Mouse (Mus musculus) olfactory bulb, adult 2 months (tissue): ENCODE data around the gene Cacna1d. TPM values are rescaled to one million over a fixed set of nuclear protein-coding genes. Genes with fewer than 3 reads are reported as not detected.
A peak's percentile ranks its signal among the peaks of the same experiment; 100 is the strongest.

ENCODE experiments used
- H3K27ac ChIP-seq: fragments of 200-500 bp; 2 replicates; pipeline ENCODE4 v1.5.1; 2012; ENCODE audit warnings: low read depth, low read length; ENCODE audit not compliant: insufficient read depth
- H3K4me1 ChIP-seq: fragments of 200-500 bp; 2 replicates; pipeline ENCODE4 v1.6.1; 2012; ENCODE audit warnings: low read length; ENCODE audit not compliant: control insufficient read depth, insufficient read depth
- H3K4me3 ChIP-seq: fragments of 200-500 bp; 2 replicates; pipeline ENCODE4 v1.5.1; 2012; ENCODE audit warnings: mild to moderate bottlenecking, low read depth, low read length, moderate library complexity; ENCODE audit not compliant: insufficient read depth
- CTCF ChIP-seq: fragments of 200-500 bp; IDR thresholded peaks from 2 replicates; pipeline ENCODE4 v1.5.1; 2012; ENCODE audit warnings: low read depth, mild to moderate bottlenecking, low read length, moderate library complexity; ENCODE audit not compliant: insufficient read depth
- POLR2A ChIP-seq: fragments of 200-500 bp; IDR thresholded peaks from 2 replicates; pipeline ENCODE4 v1.6.1; 2012; ENCODE audit warnings: mild to moderate bottlenecking, low read depth, low read length, moderate library complexity; ENCODE audit not compliant: insufficient read depth
- WGBS: fragments of 180-500 bp; shearing (Covaris S2); methylation state at CpG from one replicate; pipeline ENCODE4 v1.1.7; 2018; 5-methylcytosine and 5-hydroxymethylcytosine counted together
- polyA plus RNA-seq: library from polyadenylated mRNA; stranded (reverse); fragments of >200 nt; gene quantifications from 2 replicates; pipeline ENCODE4 v1.2.4, GENCODE M21; 2012; ENCODE audit warnings: low replicate concordance; ENCODE audit not compliant: missing spikeins, insufficient read depth, insufficient read length

The Cacna1d gene
- polyA plus RNA-seq, 1 experiment: 140 TPM

DNA sequence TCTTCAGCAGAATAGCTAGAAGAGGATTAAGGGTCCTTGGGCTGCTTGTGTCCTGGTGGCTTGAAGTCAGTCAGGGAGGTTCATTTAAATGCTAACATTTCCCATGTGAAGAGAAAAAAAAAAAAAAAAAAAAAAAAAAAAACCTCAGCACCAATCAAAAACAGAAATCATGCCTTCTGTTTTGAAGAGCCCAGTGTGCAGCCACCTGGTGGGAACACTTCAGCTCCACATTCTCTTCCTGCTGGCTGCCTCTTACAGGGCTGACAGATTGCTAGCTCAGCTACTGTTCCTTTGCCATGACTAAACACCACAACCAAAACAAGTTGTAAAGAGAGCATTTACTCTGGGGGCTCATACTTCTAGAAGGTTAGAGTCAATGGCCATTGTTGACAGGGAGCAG, 283.1 kb downstream of the Cacna1d start:
- Histone ChIP-seq H3K4me3 (no peak overlapping the region), H3K27ac (no peak overlapping the region), H3K4me1 (peaks cover 16% of the 10 kb centered on the region)
- TF ChIP-seq CTCF (no peak), POLR2A (no peak)

DNA sequence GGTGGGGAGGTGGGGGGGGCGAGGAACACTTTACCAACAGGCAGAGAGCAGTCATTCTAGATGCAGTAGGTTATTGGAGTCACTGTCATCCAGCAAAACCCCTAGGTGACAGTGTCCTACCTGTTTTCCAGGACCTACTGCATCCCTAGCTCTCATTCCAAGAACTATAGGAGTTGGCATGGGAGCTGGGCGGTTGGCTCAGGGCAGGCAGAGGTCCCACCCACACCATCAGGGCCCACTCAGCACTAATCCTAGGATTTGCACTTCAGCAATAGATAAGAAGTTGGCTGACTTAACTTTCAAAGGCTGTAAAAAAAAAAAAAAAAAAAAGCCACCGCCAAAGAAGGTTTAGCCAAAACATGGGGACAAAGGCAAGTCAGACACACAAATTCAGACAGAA, 285.4 kb downstream of the Cacna1d start:
- H3K4me3 ChIP-seq: no peak overlapping the region
- TF ChIP-seq CTCF: no peak
- TF ChIP-seq POLR2A: no peak
- H3K4me1 ChIP-seq: peaks cover 7% of the 10 kb centered on the region; the same call in 1 of the 2 replicates
- no peak overlapping the region for H3K27ac ChIP-seq
- WGBS: 42% methylated on average over 3 of the region's 3 CpGs

DNA sequence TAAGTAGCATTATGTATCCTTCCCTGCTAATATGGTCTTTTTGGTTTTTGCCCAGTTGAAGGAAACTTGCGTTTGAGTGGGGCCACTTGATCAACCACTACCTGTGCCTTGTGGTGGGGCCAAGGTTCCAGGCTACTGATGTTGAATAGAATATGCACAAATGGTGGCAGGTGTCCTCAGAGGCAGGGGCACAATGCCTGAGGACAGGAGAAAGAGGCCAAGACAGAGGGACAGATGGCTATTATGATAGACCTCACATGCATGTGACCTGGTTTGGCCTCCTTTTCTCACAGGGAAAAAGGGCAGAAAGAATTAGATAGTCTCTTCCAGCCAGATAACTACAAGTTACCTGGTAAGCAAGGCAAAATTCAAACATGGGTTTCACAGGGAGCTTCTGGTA, 286.7 kb downstream of the Cacna1d start:
- H3K4me3 ChIP-seq: no peak overlapping the region
- H3K4me1 ChIP-seq: peaks cover 7% of the 10 kb centered on the region; the same call in 1 of the 2 replicates
- no peak overlapping the region for H3K27ac ChIP-seq
- TF ChIP-seq CTCF: no peak
- no peak for TF ChIP-seq POLR2A
- WGBS: 94% methylated on average over 1 of the region's 1 CpGs

DNA sequence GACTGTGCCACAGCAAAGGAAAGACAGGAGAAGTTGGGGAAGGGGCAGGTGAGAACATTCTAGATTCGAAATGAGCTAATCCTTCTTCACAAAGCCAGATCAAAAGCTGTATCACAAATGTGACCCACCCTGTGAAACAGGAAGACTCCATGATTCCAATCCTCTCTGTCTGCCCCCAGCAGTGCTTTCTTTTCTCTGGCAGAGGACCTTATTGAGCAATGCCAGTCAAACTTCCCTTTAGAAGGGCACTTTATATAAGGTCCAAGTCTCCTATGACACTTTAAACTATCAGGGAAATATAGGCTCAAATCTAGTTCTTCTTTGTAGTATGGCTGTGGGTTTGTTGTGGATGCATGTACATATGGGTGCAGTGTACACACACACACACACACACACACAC, 290.9 kb downstream of the Cacna1d start:
- TF ChIP-seq POLR2A: no peak
- no peak for TF ChIP-seq CTCF
- Histone ChIP-seq H3K4me3 (no peak overlapping the region), H3K4me1 (peaks cover 13% of the 10 kb centered on the region), H3K27ac (no peak overlapping the region)
- WGBS: 78% methylated on average over 1 of the region's 1 CpGs

DNA sequence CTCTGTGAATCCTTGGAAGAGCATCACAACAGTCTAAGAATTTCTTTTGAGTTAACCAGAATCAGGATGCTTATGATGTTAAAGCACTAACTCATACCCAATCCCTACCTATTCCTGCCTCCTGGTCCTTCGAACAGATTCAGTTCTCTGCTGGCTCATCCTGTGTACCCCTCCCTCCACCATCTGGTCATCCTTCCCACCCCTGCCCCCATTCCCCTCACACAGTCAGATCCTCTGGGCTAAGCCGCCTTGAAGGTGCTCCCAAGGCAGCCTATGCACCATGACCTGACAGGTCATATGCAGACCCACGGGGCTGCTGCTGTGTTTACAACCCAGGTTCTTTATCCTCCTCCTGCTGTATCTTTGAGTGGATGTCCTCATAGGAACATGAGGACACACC, 292.4 kb downstream of the Cacna1d start:
- Histone ChIP-seq H3K4me1 (peaks cover 13% of the 10 kb centered on the region), H3K4me3 (no peak overlapping the region), H3K27ac (no peak overlapping the region)
- 86% methylated on average over 3 of the region's 3 CpGs for WGBS
- TF ChIP-seq CTCF: no peak
- TF ChIP-seq POLR2A: no peak

DNA sequence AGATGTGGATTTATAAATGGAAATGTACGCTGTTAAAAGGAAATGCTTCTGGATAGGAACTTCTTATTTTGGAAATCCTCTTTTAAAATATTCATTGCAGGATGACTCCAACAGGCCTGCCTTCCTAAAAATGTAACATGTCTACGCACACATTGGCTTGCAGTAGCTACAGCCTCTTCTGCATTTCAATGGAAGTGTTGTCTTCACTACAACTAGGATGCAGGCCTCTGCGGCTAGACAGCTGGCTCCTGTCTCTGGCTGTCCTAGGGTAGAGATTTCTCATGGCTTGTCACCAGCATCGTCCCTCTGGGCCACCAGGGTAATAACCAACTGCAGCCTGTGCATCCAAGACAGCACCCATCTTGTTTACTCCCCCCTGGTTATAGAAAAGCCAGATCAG, 293.1 kb downstream of the Cacna1d start:
- peak overlapping the region; percentile 64 for H3K27ac ChIP-seq
- peaks cover 13% of the 10 kb centered on the region for H3K4me1 ChIP-seq
- 44% methylated on average over 4 of the region's 4 CpGs for WGBS
- TF ChIP-seq POLR2A: no peak
- no peak for TF ChIP-seq CTCF
- H3K4me3 ChIP-seq: no peak overlapping the region

DNA sequence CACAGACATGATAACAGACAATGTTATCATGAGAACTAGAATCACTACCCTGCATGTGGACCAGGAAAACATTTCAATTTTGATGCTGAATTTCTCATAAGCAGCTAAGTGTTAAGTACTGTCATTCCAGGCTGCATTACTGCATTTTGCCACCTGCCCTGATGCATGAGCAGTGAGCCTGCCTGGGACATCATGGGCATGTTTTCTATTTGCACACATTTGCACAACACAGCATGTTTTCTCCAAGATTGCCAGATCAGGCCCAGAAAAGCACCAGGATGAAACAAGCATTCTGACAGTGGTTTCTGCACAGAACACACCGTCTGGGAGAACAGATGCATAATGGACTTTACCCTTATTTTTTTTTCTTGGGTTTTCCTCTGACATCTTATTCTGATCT, 294.3 kb downstream of the Cacna1d start:
- no peak overlapping the region for H3K4me3 ChIP-seq
- WGBS: 23% methylated on average over 1 of the region's 1 CpGs

DNA sequence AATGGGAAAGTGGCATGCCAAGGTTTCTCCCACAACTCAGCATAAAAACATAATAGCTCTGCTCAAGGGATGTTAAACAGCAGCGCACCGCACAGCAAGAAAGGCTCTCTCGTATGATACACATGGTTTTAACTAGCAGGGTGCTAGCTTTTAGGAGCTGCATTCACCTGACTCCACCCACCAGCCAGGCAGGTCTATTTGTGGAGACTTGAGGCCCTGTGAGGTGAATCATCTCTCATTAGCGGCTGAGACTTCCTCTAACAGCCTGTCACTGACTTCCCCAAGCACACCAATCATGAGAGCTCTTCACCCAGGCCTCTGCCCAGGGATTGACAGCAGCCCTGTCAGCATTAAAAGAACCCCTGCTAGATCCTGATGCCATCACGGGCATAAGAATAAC, 295.0 kb downstream of the Cacna1d start:
- Histone ChIP-seq H3K4me3 (no peak overlapping the region), H3K4me1 (peaks cover 13% of the 10 kb centered on the region), H3K27ac (peak overlapping the region; percentile 95)
- WGBS: 18% methylated on average over 5 of the region's 5 CpGs
- no peak for TF ChIP-seq POLR2A
- no peak for TF ChIP-seq CTCF

More for the DNA sequence above, 294.3 kb downstream of the Cacna1d start:
- Histone ChIP-seq H3K4me1 (peaks cover 13% of the 10 kb centered on the region), H3K27ac (peak overlapping the region; percentile 58)
- TF ChIP-seq CTCF (no peak), POLR2A (no peak)

DNA sequence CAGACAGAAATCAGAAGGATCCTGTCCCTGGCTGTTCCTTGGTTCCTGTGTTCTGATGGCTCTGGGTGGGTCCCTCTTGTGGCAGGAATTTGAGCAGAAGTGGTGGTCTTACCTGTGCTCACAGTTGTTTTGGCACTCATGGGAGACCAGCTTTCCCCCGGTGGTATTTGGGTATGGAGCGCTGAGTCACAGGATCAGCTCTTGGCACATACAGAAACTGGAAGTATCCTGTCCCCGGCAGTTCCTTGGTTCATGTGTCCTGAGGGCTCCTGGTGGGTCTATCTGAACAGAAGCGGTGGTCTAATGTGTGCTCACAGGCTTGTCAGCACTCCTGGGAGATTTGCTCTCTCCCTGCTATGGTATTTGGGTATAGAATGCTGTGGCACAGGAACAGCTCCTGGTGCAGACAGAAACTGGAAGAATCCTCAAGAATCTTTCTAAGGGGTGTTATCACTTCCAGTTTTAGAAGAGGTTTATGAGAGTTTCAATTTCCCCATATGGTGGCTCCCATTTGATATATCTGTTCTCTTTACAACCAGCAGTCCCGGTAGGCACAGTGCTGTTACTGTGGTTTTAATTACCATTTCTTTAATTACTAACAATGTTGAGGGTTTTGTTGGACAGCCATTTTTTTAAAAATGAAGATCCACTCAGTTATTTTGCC, 300.8 kb downstream of the Cacna1d start:
- Histone ChIP-seq H3K4me1 (peaks cover 2% of the 10 kb centered on the region; the same call in 1 of the 2 replicates), H3K4me3 (no peak overlapping the region), H3K27ac (no peak overlapping the region)
- WGBS: 86% methylated on average over 5 of the region's 5 CpGs
- TF ChIP-seq POLR2A: no peak
- TF ChIP-seq CTCF: no peak
